Mouse (Mus musculus): Measurements from ENCODE around the gene Trpm4. TPM values are rescaled to one million over a fixed set of nuclear protein-coding genes. Genes with fewer than 3 reads are reported as not detected.
A peak's percentile ranks its signal among the peaks of the same experiment; 100 is the strongest.

Gene Trpm4
- polyA plus RNA-seq, 1 experiment from 2014 or later, result 18.3 TPM

DNA sequence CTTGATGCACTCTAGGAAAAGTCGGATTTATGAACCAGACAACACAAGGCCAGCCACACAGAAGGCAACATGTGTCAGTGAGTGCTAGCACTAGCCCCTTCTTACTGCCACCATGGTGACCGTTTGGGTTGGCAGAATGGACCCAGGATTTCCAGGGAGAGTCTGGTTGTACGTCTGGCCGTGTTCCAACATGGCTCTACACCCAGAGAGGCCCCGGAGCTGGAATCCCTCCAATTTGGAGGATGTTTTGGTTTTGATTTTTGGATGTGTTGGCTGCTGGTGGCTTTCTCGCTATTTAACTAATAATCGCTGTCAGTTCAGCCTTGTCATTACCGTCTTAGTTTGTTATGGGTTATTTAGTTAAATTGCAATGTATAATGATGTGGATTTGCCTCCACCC is 31.0 kb downstream of the Trpm4 start:
- ATAC-seq (ENCODE audit: insufficient number of reproducible peaks, insufficient read depth, low FRiP score, low read depth), result no peak
- H3K9ac ChIP-seq (replicated peaks; ENCODE audit: low read depth, low read length), result no peak overlapping the region
- no peak overlapping the region for H3K4me3 ChIP-seq (ENCODE audit: low read depth, low read length)
- H3K36me3 ChIP-seq (ENCODE audit: control insufficient read depth, insufficient read depth, low read length), result peaks cover 19% of the 10 kb centered on the region
- H3K27ac ChIP-seq (ENCODE audit: low read length), result no peak overlapping the region
- H3K27me3 ChIP-seq (ENCODE audit: control insufficient read depth, insufficient read depth, low read length), result no peaks in the 10 kb centered on the region
- no peaks in the 10 kb centered on the region for H3K4me1 ChIP-seq (ENCODE audit: control insufficient read depth, insufficient read depth, low read length)
- no peaks in the 10 kb centered on the region for H3K9me3 ChIP-seq (ENCODE audit: control insufficient read depth, low read depth, low read length)
- no peak overlapping the region for H3K4me2 ChIP-seq (replicated peaks; ENCODE audit: low read depth, low read length)
- WGBS, result 69% methylated on average over 8 of the region's 8 CpGs

DNA sequence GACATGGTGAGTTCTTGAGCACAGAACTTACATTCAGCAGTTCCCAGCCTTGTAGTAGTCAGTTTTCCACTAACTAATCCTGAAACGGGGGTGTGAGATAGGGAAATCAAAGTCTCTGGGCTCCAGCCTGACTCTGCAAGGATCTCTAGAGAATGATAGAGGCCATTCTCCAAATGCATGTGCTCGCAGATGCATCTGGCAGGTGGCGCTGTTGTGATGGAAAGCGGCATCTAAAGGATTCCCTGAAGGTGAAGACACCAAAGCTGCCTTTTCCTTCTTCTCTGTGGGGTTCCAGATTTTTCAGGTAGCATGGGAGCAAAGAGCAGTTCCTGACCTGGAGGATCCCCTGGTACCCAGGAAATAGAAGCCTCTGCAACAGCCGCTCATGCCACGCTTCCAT is 33.3 kb downstream of the Trpm4 start:
- Histone ChIP-seq H3K4me1 (ENCODE audit: control insufficient read depth, insufficient read depth, low read length) (no peaks in the 10 kb centered on the region), H3K4me3 (ENCODE audit: low read depth, low read length) (no peak overlapping the region), H3K27me3 (ENCODE audit: control insufficient read depth, insufficient read depth, low read length) (no peaks in the 10 kb centered on the region), H3K4me2 (replicated peaks; ENCODE audit: low read depth, low read length) (no peak overlapping the region), H3K36me3 (ENCODE audit: control insufficient read depth, insufficient read depth, low read length) (peaks cover 16% of the 10 kb centered on the region), H3K9ac (replicated peaks; ENCODE audit: low read depth, low read length) (no peak overlapping the region), H3K9me3 (ENCODE audit: control insufficient read depth, low read depth, low read length) (no peaks in the 10 kb centered on the region), H3K27ac (ENCODE audit: low read length) (no peak overlapping the region)
- WGBS, result 17% methylated on average over 6 of the region's 6 CpGs
- 0 out of 2 replicates have a peak, but pooled peaks have one; percentile 7 for ATAC-seq (ENCODE audit: insufficient number of reproducible peaks, insufficient read depth, low FRiP score, low read depth)

DNA sequence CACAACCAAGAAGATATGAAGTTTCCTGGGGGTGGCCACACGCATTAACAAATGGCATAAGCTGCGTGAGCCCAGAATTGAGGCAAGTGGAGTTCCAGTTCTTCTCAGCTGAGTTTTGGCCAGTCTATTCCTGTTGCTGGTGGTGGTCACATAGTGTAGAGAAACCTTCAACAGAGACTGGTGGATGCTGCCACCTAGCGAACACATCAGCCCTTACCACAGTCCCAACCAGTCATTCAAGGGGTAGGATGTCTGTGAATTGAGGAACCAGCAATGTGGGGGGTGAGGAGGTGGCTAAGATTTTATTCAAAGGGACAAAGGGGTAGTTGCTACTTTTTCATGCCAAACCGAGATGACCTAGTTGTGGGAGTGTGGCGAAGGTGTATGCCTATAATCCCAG is 33.8 kb downstream of the Trpm4 start:
- H3K36me3 ChIP-seq (ENCODE audit: control insufficient read depth, insufficient read depth, low read length), result peaks cover 16% of the 10 kb centered on the region
- H3K4me2 ChIP-seq (replicated peaks; ENCODE audit: low read depth, low read length), result no peak overlapping the region
- H3K4me3 ChIP-seq (ENCODE audit: low read depth, low read length), result no peak overlapping the region
- H3K9me3 ChIP-seq (ENCODE audit: control insufficient read depth, low read depth, low read length), result no peaks in the 10 kb centered on the region
- ATAC-seq (ENCODE audit: insufficient number of reproducible peaks, insufficient read depth, low FRiP score, low read depth), result peak; percentile 81
- 17% methylated on average over 5 of the region's 5 CpGs for WGBS
- H3K27ac ChIP-seq (ENCODE audit: low read length), result no peak overlapping the region
- no peaks in the 10 kb centered on the region for H3K27me3 ChIP-seq (ENCODE audit: control insufficient read depth, insufficient read depth, low read length)
- no peak overlapping the region for H3K9ac ChIP-seq (replicated peaks; ENCODE audit: low read depth, low read length)
- H3K4me1 ChIP-seq (ENCODE audit: control insufficient read depth, insufficient read depth, low read length), result no peaks in the 10 kb centered on the region

DNA sequence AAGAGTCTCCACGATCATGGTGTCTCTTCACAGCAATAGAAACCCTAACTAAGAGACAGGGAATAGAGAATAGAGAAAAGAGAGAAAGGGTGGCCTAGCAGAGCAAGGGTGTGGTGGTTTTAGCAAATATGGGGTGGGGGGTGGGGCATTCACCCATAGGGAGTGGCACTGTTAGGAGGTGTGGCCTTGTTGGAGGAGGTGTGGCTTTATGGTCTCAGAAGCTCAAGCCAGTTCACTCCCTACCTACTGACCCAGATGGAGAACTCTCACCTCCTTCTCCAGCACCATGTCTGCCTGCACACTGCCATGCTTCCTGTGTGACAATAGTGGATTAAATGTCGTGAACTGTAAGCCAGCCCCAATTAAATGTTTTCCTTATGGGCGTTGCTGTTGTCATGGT is 36.0 kb downstream of the Trpm4 start:
- no peak overlapping the region for H3K4me2 ChIP-seq (replicated peaks; ENCODE audit: low read depth, low read length)
- H3K36me3 ChIP-seq (ENCODE audit: control insufficient read depth, insufficient read depth, low read length), result no peaks in the 10 kb centered on the region
- no peak overlapping the region for H3K4me3 ChIP-seq (ENCODE audit: low read depth, low read length)
- H3K9ac ChIP-seq (replicated peaks; ENCODE audit: low read depth, low read length), result no peak overlapping the region
- no peaks in the 10 kb centered on the region for H3K9me3 ChIP-seq (ENCODE audit: control insufficient read depth, low read depth, low read length)
- H3K27ac ChIP-seq (ENCODE audit: low read length), result no peak overlapping the region
- ATAC-seq (ENCODE audit: insufficient number of reproducible peaks, insufficient read depth, low FRiP score, low read depth), result no peak
- 68% methylated on average over 3 of the region's 3 CpGs for WGBS
- H3K27me3 ChIP-seq (ENCODE audit: control insufficient read depth, insufficient read depth, low read length), result no peaks in the 10 kb centered on the region
- H3K4me1 ChIP-seq (ENCODE audit: control insufficient read depth, insufficient read depth, low read length), result no peaks in the 10 kb centered on the region

DNA sequence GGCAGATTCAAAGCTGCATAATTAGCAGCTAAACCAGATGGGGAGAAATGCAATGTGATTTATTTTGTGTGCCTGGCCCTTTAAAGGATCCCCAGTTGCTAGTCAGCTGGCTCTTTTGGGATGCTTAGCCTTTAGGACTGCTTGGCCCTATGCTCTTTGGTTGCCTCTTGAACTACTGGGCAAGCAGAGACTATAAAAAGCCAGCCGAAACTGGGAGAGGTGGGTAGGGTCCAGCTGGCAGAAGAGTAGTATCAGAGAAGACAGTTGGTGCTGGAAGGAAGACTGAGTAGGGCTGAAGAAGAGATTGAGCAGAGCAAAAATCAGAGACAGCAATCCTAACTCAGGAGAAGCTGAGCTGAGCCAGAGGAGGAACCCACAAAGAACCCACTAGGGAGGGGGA is 37.0 kb downstream of the Trpm4 start:
- H3K27me3 ChIP-seq (ENCODE audit: control insufficient read depth, insufficient read depth, low read length), result no peaks in the 10 kb centered on the region
- no peaks in the 10 kb centered on the region for H3K36me3 ChIP-seq (ENCODE audit: control insufficient read depth, insufficient read depth, low read length)
- no peak overlapping the region for H3K9ac ChIP-seq (replicated peaks; ENCODE audit: low read depth, low read length)
- H3K4me1 ChIP-seq (ENCODE audit: control insufficient read depth, insufficient read depth, low read length), result no peaks in the 10 kb centered on the region
- WGBS, result 74% methylated on average over 1 of the region's 1 CpGs
- no peak overlapping the region for H3K4me3 ChIP-seq (ENCODE audit: low read depth, low read length)
- H3K4me2 ChIP-seq (replicated peaks; ENCODE audit: low read depth, low read length), result no peak overlapping the region
- H3K27ac ChIP-seq (ENCODE audit: low read length), result no peak overlapping the region
- no peak for ATAC-seq (ENCODE audit: insufficient number of reproducible peaks, insufficient read depth, low FRiP score, low read depth)
- H3K9me3 ChIP-seq (ENCODE audit: control insufficient read depth, low read depth, low read length), result no peaks in the 10 kb centered on the region

DNA sequence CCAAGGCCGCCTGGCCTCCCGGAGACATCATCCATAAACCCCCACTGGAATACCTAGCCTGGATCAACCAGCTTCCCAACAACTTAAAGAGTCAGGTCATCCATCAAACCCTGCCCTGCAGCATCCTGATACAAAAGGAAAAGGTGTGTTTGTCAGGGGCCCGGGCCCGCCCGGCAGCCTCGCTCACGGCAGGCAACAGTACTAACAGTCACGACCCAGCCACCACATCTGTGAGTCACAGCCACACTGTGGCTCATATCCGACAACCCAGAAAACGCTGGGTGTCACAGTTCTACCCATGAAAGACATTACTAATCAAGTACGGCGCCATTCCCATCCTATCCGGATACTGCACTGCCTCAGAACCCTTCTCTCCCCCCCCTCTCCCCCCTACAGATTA is 47.1 kb downstream of the Trpm4 start:
- 75% methylated on average over 13 of the region's 13 CpGs for WGBS
- H3K27me3 ChIP-seq (ENCODE audit: control insufficient read depth, insufficient read depth, low read length), result no peaks in the 10 kb centered on the region
- no peak overlapping the region for H3K4me3 ChIP-seq (ENCODE audit: low read depth, low read length)
- no peaks in the 10 kb centered on the region for H3K9me3 ChIP-seq (ENCODE audit: control insufficient read depth, low read depth, low read length)
- no peak for ATAC-seq (ENCODE audit: insufficient number of reproducible peaks, insufficient read depth, low FRiP score, low read depth)
- H3K36me3 ChIP-seq (ENCODE audit: control insufficient read depth, insufficient read depth, low read length), result no peaks in the 10 kb centered on the region
- no peaks in the 10 kb centered on the region for H3K4me1 ChIP-seq (ENCODE audit: control insufficient read depth, insufficient read depth, low read length)
- no peak overlapping the region for H3K9ac ChIP-seq (replicated peaks; ENCODE audit: low read depth, low read length)
- H3K4me2 ChIP-seq (replicated peaks; ENCODE audit: low read depth, low read length), result no peak overlapping the region
- no peak overlapping the region for H3K27ac ChIP-seq (ENCODE audit: low read length)

DNA sequence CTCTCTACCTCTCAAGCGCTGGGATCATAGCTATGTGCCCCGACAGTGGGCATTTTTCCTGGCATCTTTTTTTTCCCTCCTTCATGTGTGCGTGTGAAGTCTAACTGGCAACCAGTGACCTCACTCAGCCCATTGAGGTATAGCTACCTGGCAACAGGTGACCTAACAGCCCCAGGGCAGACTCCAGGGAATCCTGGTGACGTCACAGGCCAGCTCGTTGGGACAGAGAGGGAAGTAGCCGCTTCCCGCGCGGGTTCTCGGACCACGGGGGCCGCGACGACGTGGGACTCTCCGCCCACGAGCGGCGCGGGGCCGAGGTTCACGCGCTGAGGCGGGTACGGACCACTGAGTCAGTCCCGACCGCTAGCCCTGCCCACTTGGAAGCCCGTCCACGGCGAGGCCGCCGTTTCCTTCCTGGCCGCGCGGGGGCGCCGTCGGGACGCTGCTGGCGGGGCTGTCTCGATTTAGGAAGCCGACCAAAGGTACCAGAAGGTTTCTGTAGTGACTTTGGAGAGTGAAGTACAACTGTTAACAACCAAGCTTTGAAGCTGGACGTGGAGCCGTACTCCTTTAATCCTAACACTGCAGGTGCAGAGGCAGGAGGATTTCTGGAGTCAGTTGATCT is 56.3 kb downstream of the Trpm4 start, which contains the start of gene Slc6a21:
Slc6a21 (plus strand) TSS at position 378 of the 625 bp plus-strand sequence.
- H3K4me2 ChIP-seq (replicated peaks; ENCODE audit: low read depth, low read length), result peak within 1 kb of the TSS; percentile 57
- no peaks in the 10 kb centered on the region for H3K27me3 ChIP-seq (ENCODE audit: control insufficient read depth, insufficient read depth, low read length)
- no peaks in the 10 kb centered on the region for H3K36me3 ChIP-seq (ENCODE audit: control insufficient read depth, insufficient read depth, low read length)
- H3K4me3 ChIP-seq (ENCODE audit: low read depth, low read length), result peak within 1 kb of the TSS; percentile 34
- no peak within 1 kb of the TSS for H3K27ac ChIP-seq (ENCODE audit: low read length)
- WGBS, result 7% methylated on average over 43 of the region's 44 CpGs
- H3K9me3 ChIP-seq (ENCODE audit: control insufficient read depth, low read depth, low read length), result no peaks in the 10 kb centered on the region
- no peak within 1 kb of the TSS for H3K9ac ChIP-seq (replicated peaks; ENCODE audit: low read depth, low read length)
- H3K4me1 ChIP-seq (ENCODE audit: control insufficient read depth, insufficient read depth, low read length), result peaks cover 5% of the 10 kb centered on the region; the same call in 1 of the 2 replicates
- ATAC-seq (ENCODE audit: insufficient number of reproducible peaks, insufficient read depth, low FRiP score, low read depth), result no peak; the same call in 1 of the 2 replicates

DNA sequence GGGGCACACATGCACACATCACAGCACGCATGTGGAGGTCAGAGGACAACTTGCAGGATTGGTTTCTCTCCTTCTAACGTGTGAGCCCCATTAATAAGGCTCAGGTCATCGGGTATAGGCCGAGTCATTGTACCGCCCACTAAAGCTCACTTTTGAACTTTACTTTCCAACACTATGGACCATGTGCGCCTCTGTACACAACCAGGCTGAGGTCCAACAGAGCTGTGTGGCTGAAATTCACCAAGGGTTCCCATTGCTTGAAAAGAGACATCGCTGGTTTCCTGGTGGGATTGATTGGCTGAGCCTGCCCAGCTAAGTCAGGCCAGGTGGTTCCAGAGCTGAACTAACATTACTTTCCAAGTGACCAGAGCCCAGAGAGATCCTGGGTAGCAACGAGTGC is 59.9 kb downstream of the Trpm4 start:
- no peaks in the 10 kb centered on the region for H3K9me3 ChIP-seq (ENCODE audit: control insufficient read depth, low read depth, low read length)
- H3K4me2 ChIP-seq (replicated peaks; ENCODE audit: low read depth, low read length), result no peak overlapping the region
- H3K4me1 ChIP-seq (ENCODE audit: control insufficient read depth, insufficient read depth, low read length), result peaks cover 5% of the 10 kb centered on the region; the same call in 1 of the 2 replicates
- H3K27me3 ChIP-seq (ENCODE audit: control insufficient read depth, insufficient read depth, low read length), result no peaks in the 10 kb centered on the region
- 84% methylated on average over 8 of the region's 8 CpGs for WGBS
- no peak overlapping the region for H3K4me3 ChIP-seq (ENCODE audit: low read depth, low read length)
- no peaks in the 10 kb centered on the region for H3K36me3 ChIP-seq (ENCODE audit: control insufficient read depth, insufficient read depth, low read length)
- no peak for ATAC-seq (ENCODE audit: insufficient number of reproducible peaks, insufficient read depth, low FRiP score, low read depth)
- H3K27ac ChIP-seq (ENCODE audit: low read length), result no peak overlapping the region
- H3K9ac ChIP-seq (replicated peaks; ENCODE audit: low read depth, low read length), result no peak overlapping the region
